Mouse (Mus musculus): ENCODE measurements at regions not wholly inside any gene's neighbourhood (a gene's known extent, or its start where the extent isn't known, plus 50 kb on each side); places are given as distances from the start of the nearest gene placed in this dataset.

- no peak for TF ChIP-seq CTCF (IDR thresholded peaks at IDR 0.05)
- H3K27ac ChIP-seq: no peak overlapping the region
- no peak overlapping the region for H3K4me3 ChIP-seq
- no peak for DNase-seq (ENCODE audit: extremely low spot score in 1 of 2, low spot score in 2 of 2)
- intact Hi-C loops (cut with DNase I): loop anchor here (2.0 kb wide), 1 partner anchor 59 kb away; no protein-coding TSS in a partner anchor
These were observed 106.9 kb downstream of the Zfp788 start for GRCm38 (mm10) chr7:41739891-41740290.

Data from left cerebral cortex, adult 2 months (tissue).